Mouse (Mus musculus): Measurements from ENCODE around the gene Ptprc. TPM values are rescaled to one million over a fixed set of nuclear protein-coding genes. Genes with fewer than 3 reads are reported as not detected.

Gene Ptprc
- polyA plus RNA-seq, 1 experiment from 2014 or later: 6.5 TPM

- 0 out of 2 replicates have a peak overlapping the region, but pooled peaks have one; percentile 3 for H3K4me3 ChIP-seq (replicated peaks; ENCODE audit: low read length)
- H3K4me2 ChIP-seq (ENCODE audit: low read depth, low read length): no peak overlapping the region
- no peaks in the 10 kb centered on the region for H3K9me3 ChIP-seq (replicated peaks; ENCODE audit: control insufficient read depth, low read length)
- no peaks in the 10 kb centered on the region for H3K27me3 ChIP-seq (ENCODE audit: control insufficient read depth, insufficient read depth, low read length)
- no peak overlapping the region for H3K27ac ChIP-seq (ENCODE audit: low read length)
- 73% methylated on average over 9 of the region's 9 CpGs for WGBS
- H3K9ac ChIP-seq (ENCODE audit: low read length): no peak overlapping the region
- ATAC-seq (ENCODE audit: insufficient read depth, low FRiP score): no peak
- H3K4me1 ChIP-seq (ENCODE audit: control insufficient read depth, insufficient read depth, low read length): no peaks in the 10 kb centered on the region
- no peaks in the 10 kb centered on the region for H3K36me3 ChIP-seq (ENCODE audit: control insufficient read depth, insufficient read depth, low read length)
These were observed 609 bp downstream of the Ptprc start for GRCm38 (mm10) chr1:138174705-138175492.

GRCm38 (mm10) chr1:138174143-138174542, 1.4 kb downstream of the Ptprc start:
- Histone ChIP-seq H3K36me3 (ENCODE audit: control insufficient read depth, insufficient read depth, low read length) (no peaks in the 10 kb centered on the region), H3K9ac (ENCODE audit: low read length) (no peak overlapping the region), H3K4me3 (replicated peaks; ENCODE audit: low read length) (no peak overlapping the region), H3K9me3 (replicated peaks; ENCODE audit: control insufficient read depth, low read length) (no peaks in the 10 kb centered on the region), H3K27me3 (ENCODE audit: control insufficient read depth, insufficient read depth, low read length) (no peaks in the 10 kb centered on the region), H3K4me1 (ENCODE audit: control insufficient read depth, insufficient read depth, low read length) (no peaks in the 10 kb centered on the region), H3K4me2 (ENCODE audit: low read depth, low read length) (no peak overlapping the region), H3K27ac (ENCODE audit: low read length) (no peak overlapping the region)
- WGBS: 77% methylated on average over 4 of the region's 4 CpGs
- no peak for ATAC-seq (ENCODE audit: insufficient read depth, low FRiP score)

- Histone ChIP-seq H3K36me3 (ENCODE audit: control insufficient read depth, insufficient read depth, low read length) (no peaks in the 10 kb centered on the region), H3K27me3 (ENCODE audit: control insufficient read depth, insufficient read depth, low read length) (no peaks in the 10 kb centered on the region), H3K9ac (ENCODE audit: low read length) (no peak overlapping the region), H3K4me3 (replicated peaks; ENCODE audit: low read length) (no peak overlapping the region), H3K4me1 (ENCODE audit: control insufficient read depth, insufficient read depth, low read length) (no peaks in the 10 kb centered on the region), H3K9me3 (replicated peaks; ENCODE audit: control insufficient read depth, low read length) (no peaks in the 10 kb centered on the region), H3K27ac (ENCODE audit: low read length) (no peak overlapping the region), H3K4me2 (ENCODE audit: low read depth, low read length) (no peak overlapping the region)
- no peak for ATAC-seq (ENCODE audit: insufficient read depth, low FRiP score)
- 78% methylated on average over 6 of the region's 6 CpGs for WGBS
These were observed 1.8 kb downstream of the Ptprc start for GRCm38 (mm10) chr1:138173669-138174068.

GRCm38 (mm10) chr1:138172547-138172946, 3.0 kb downstream of the Ptprc start:
- Histone ChIP-seq H3K4me1 (ENCODE audit: control insufficient read depth, insufficient read depth, low read length) (no peaks in the 10 kb centered on the region), H3K27me3 (ENCODE audit: control insufficient read depth, insufficient read depth, low read length) (no peaks in the 10 kb centered on the region), H3K9me3 (replicated peaks; ENCODE audit: control insufficient read depth, low read length) (no peaks in the 10 kb centered on the region), H3K27ac (ENCODE audit: low read length) (no peak overlapping the region), H3K36me3 (ENCODE audit: control insufficient read depth, insufficient read depth, low read length) (no peaks in the 10 kb centered on the region), H3K9ac (ENCODE audit: low read length) (no peak overlapping the region), H3K4me2 (ENCODE audit: low read depth, low read length) (no peak overlapping the region), H3K4me3 (replicated peaks; ENCODE audit: low read length) (no peak overlapping the region)
- WGBS: 67% methylated on average over 3 of the region's 3 CpGs
- ATAC-seq (ENCODE audit: insufficient read depth, low FRiP score): no peak

- Histone ChIP-seq H3K9me3 (replicated peaks; ENCODE audit: control insufficient read depth, low read length) (no peaks in the 10 kb centered on the region), H3K27me3 (ENCODE audit: control insufficient read depth, insufficient read depth, low read length) (no peaks in the 10 kb centered on the region), H3K36me3 (ENCODE audit: control insufficient read depth, insufficient read depth, low read length) (no peaks in the 10 kb centered on the region), H3K4me1 (ENCODE audit: control insufficient read depth, insufficient read depth, low read length) (no peaks in the 10 kb centered on the region), H3K4me2 (ENCODE audit: low read depth, low read length) (no peak overlapping the region), H3K9ac (ENCODE audit: low read length) (no peak overlapping the region), H3K27ac (ENCODE audit: low read length) (no peak overlapping the region), H3K4me3 (replicated peaks; ENCODE audit: low read length) (no peak overlapping the region)
- WGBS: 83% methylated on average over 4 of the region's 4 CpGs
- no peak for ATAC-seq (ENCODE audit: insufficient read depth, low FRiP score)
These were observed 3.4 kb downstream of the Ptprc start for GRCm38 (mm10) chr1:138172096-138172495.

- Histone ChIP-seq H3K36me3 (ENCODE audit: control insufficient read depth, insufficient read depth, low read length) (no peaks in the 10 kb centered on the region), H3K9me3 (replicated peaks; ENCODE audit: control insufficient read depth, low read length) (no peaks in the 10 kb centered on the region), H3K27ac (ENCODE audit: low read length) (no peak overlapping the region), H3K4me2 (ENCODE audit: low read depth, low read length) (no peak overlapping the region), H3K4me3 (replicated peaks; ENCODE audit: low read length) (no peak overlapping the region), H3K27me3 (ENCODE audit: control insufficient read depth, insufficient read depth, low read length) (no peaks in the 10 kb centered on the region), H3K4me1 (ENCODE audit: control insufficient read depth, insufficient read depth, low read length) (no peaks in the 10 kb centered on the region), H3K9ac (ENCODE audit: low read length) (no peak overlapping the region)
- ATAC-seq (ENCODE audit: insufficient read depth, low FRiP score): no peak
- WGBS: 60% methylated on average over 5 of the region's 5 CpGs
These were observed 9.2 kb downstream of the Ptprc start for GRCm38 (mm10) chr1:138166233-138166771.

- ATAC-seq (ENCODE audit: insufficient read depth, low FRiP score): no peak
- no peak overlapping the region for H3K4me3 ChIP-seq (replicated peaks; ENCODE audit: low read length)
- H3K27ac ChIP-seq (ENCODE audit: low read length): no peak overlapping the region
- H3K4me1 ChIP-seq (ENCODE audit: control insufficient read depth, insufficient read depth, low read length): no peaks in the 10 kb centered on the region
- no peaks in the 10 kb centered on the region for H3K9me3 ChIP-seq (replicated peaks; ENCODE audit: control insufficient read depth, low read length)
- no peak overlapping the region for H3K4me2 ChIP-seq (ENCODE audit: low read depth, low read length)
- no peak overlapping the region for H3K9ac ChIP-seq (ENCODE audit: low read length)
- H3K36me3 ChIP-seq (ENCODE audit: control insufficient read depth, insufficient read depth, low read length): no peaks in the 10 kb centered on the region
- 86% methylated on average over 8 of the region's 8 CpGs for WGBS
- no peaks in the 10 kb centered on the region for H3K27me3 ChIP-seq (ENCODE audit: control insufficient read depth, insufficient read depth, low read length)
These were observed 12.9 kb downstream of the Ptprc start for GRCm38 (mm10) chr1:138162638-138163037.

- WGBS: 90% methylated on average over 2 of the region's 2 CpGs
- no peaks in the 10 kb centered on the region for H3K9me3 ChIP-seq (replicated peaks; ENCODE audit: control insufficient read depth, low read length)
- no peak overlapping the region for H3K27ac ChIP-seq (ENCODE audit: low read length)
- H3K4me3 ChIP-seq (replicated peaks; ENCODE audit: low read length): no peak overlapping the region
- H3K4me2 ChIP-seq (ENCODE audit: low read depth, low read length): no peak overlapping the region
- no peaks in the 10 kb centered on the region for H3K4me1 ChIP-seq (ENCODE audit: control insufficient read depth, insufficient read depth, low read length)
- ATAC-seq (ENCODE audit: insufficient read depth, low FRiP score): no peak
- H3K27me3 ChIP-seq (ENCODE audit: control insufficient read depth, insufficient read depth, low read length): no peaks in the 10 kb centered on the region
- H3K36me3 ChIP-seq (ENCODE audit: control insufficient read depth, insufficient read depth, low read length): no peaks in the 10 kb centered on the region
- no peak overlapping the region for H3K9ac ChIP-seq (ENCODE audit: low read length)
These were observed 16.6 kb downstream of the Ptprc start for GRCm38 (mm10) chr1:138158921-138159320.

GRCm38 (mm10) chr1:138158236-138158635, 17.3 kb downstream of the Ptprc start:
- H3K4me1 ChIP-seq (ENCODE audit: control insufficient read depth, insufficient read depth, low read length): no peaks in the 10 kb centered on the region
- no peaks in the 10 kb centered on the region for H3K36me3 ChIP-seq (ENCODE audit: control insufficient read depth, insufficient read depth, low read length)
- 73% methylated on average over 3 of the region's 3 CpGs for WGBS

More at GRCm38 (mm10) chr1:138158236-138158635, 17.3 kb downstream of the Ptprc start:
- Histone ChIP-seq H3K4me2 (ENCODE audit: low read depth, low read length) (no peak overlapping the region), H3K9me3 (replicated peaks; ENCODE audit: control insufficient read depth, low read length) (no peaks in the 10 kb centered on the region), H3K9ac (ENCODE audit: low read length) (no peak overlapping the region), H3K27me3 (ENCODE audit: control insufficient read depth, insufficient read depth, low read length) (no peaks in the 10 kb centered on the region), H3K4me3 (replicated peaks; ENCODE audit: low read length) (no peak overlapping the region), H3K27ac (ENCODE audit: low read length) (no peak overlapping the region)
- no peak for ATAC-seq (ENCODE audit: insufficient read depth, low FRiP score)

Data from stomach, embryonic 16.5 days (tissue).